Mouse (Mus musculus): Measurements from ENCODE around the gene Etl4. TPM values are rescaled to one million over a fixed set of nuclear protein-coding genes. Genes with fewer than 3 reads are reported as not detected.

The Etl4 gene
- total and polyA plus RNA-seq, 3 experiments = not detected

DNA sequence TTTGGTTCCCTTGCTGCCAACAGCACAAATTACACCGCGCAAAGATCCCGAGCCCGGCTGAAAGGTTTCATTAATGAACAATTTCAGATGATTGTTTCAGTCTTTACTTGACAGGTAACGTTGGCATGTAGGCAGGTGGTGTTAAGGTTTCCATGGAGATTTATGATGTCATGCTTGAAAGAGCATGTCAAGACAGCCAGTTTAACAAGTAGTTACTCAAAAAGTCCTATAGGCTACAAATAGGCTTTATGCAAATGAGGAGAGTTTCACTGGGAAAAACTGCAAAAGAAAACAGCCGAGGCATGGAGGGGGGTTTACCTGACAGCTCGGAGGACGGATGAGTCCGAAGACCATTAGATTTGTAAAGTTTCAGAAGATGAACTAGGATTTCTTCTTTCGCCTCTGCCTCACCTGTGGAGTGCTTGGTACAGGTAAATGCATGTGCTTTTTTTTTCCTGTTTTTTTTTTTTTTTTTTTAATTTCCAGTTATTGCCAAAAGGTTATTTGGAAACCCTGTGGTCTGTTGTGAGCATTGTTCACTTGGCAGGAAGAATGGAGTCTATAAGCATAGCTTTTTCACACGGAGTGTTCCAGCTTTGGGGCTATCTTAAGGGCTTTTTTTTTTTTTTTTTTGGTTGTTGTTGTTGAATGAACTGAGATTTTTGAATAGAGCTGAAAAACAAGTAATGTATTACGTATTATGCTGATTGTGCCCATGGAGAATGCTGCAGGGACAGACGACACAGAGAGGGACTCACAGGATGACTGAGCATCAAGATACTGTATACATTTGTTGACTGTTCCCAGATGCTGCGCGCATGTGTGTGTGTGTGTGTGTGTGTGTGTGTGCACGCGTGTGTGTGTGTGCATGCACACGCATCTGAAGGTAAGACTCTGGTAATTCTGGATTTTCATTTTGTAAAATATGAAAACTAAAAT lies 638.4 kb downstream of the Etl4 start:
- Histone ChIP-seq H3K4me1 (ENCODE audit: control insufficient read depth in 1 of 2, insufficient read depth in 2 of 2, low read length in 2 of 2) (no peaks in the 10 kb centered on the region), H3K9me3 (replicated peaks; ENCODE audit: insufficient read depth, low read length) (no peaks in the 10 kb centered on the region), H3K36me3 (ENCODE audit: control insufficient read depth in 1 of 2, insufficient read depth in 2 of 2, low read length in 2 of 2) (no peaks in the 10 kb centered on the region), H3K27ac (ENCODE audit: control insufficient read depth, low read depth, low read length) (no peak overlapping the region), H3K9ac (ENCODE audit: control insufficient read depth, low read depth, low read length, poor library complexity, severe bottlenecking) (no peak overlapping the region), H3K79me2 (ENCODE audit: control insufficient read depth, insufficient read depth, low read length, poor library complexity) (no peaks in the 10 kb centered on the region), H3K27me3 (ENCODE audit: control insufficient read depth in 1 of 2, insufficient read depth in 2 of 2, low read length in 2 of 2) (no peaks in the 10 kb centered on the region), H3K4me3 (ENCODE audit: control insufficient read depth in 1 of 2, insufficient read depth in 1 of 2, low read depth in 2 of 2, low read length in 2 of 2) (no peak overlapping the region)
- TF ChIP-seq MAZ (IDR thresholded peaks at IDR 0.05; ENCODE audit: low read depth, low read length) (no peak), POLR2AphosphoS2 (IDR thresholded peaks at IDR 0.05; ENCODE audit: low read length) (no peak), BHLHE40 (IDR thresholded peaks at IDR 0.05; ENCODE audit: borderline replicate concordance, low read depth, low read length) (no peak), CTCF (IDR thresholded peaks at IDR 0.05 in 2 of 3, conservative IDR thresholded peaks at IDR 0.05 in 1 of 3; ENCODE audit: control insufficient read depth in 1 of 3, insufficient read depth in 1 of 3, low read depth in 2 of 3, low read length in 3 of 3, poor library complexity in 1 of 3, severe bottlenecking in 1 of 3) (no peak), JUND (IDR thresholded peaks at IDR 0.05; ENCODE audit: low read depth, low read length) (no peak), MAFK (IDR thresholded peaks at IDR 0.05; ENCODE audit: borderline replicate concordance, low read depth, low read length) (no peak), POLR2AphosphoS5 (IDR thresholded peaks at IDR 0.05; ENCODE audit: borderline replicate concordance, low read depth, low read length) (no peak), E2F4 (IDR thresholded peaks at IDR 0.05; ENCODE audit: borderline replicate concordance, low read depth, low read length) (no peak), ZMIZ1 (IDR thresholded peaks at IDR 0.05; ENCODE audit: low read depth, low read length) (no peak), MAX (IDR thresholded peaks at IDR 0.05; ENCODE audit: low read length) (no peak), ELF1 (IDR thresholded peaks at IDR 0.05; ENCODE audit: low read depth, low read length) (no peak), MYC (IDR thresholded peaks at IDR 0.05; ENCODE audit: low read depth, low read length) (no peak), MYB (IDR thresholded peaks at IDR 0.05; ENCODE audit: low read depth, low read length) (no peak), CHD2 (IDR thresholded peaks at IDR 0.05; ENCODE audit: low read length) (no peak), KAT2A (conservative IDR thresholded peaks at IDR 0.05; ENCODE audit: low read depth, low read length) (no peak), SMC3 (IDR thresholded peaks at IDR 0.05; ENCODE audit: low read depth, low read length) (no peak), MEF2A (IDR thresholded peaks at IDR 0.05; ENCODE audit: extremely low read depth, insufficient replicate concordance, low read depth, low read length, poor library complexity, severe bottlenecking) (no peak), TCF12 (IDR thresholded peaks at IDR 0.05; ENCODE audit: low read depth, low read length) (no peak), NRF1 (IDR thresholded peaks at IDR 0.05; ENCODE audit: insufficient read depth, low read depth, low read length, poor library complexity, severe bottlenecking) (no peak), TAL1 (IDR thresholded peaks at IDR 0.05; ENCODE audit: low read length) (no peak)
- DNase-seq (ENCODE audit: low read depth, low spot score) = no peak
